Mouse (Mus musculus) intestine, embryonic 15.5 days (tissue): ENCODE measurements at regions not wholly inside any gene's neighbourhood (a gene's known extent, or its start where the extent isn't known, plus 50 kb on each side); places are given as distances from the start of the nearest gene placed in this dataset.

ENCODE experiments used
- ATAC-seq: fragments of 200-750 bp; cut with Nextera tagmentation; 2 replicates; pipeline ENCODE4 v1.8.0; 2017; ENCODE audit warnings: moderate TSS enrichment, moderate library complexity
- H3K27ac ChIP-seq: fragments of 300-500 bp; sonication (generic); 2 replicates; pipeline ENCODE4 v1.5.1; 2015; ENCODE audit warnings: mild to moderate bottlenecking, inconsistent platforms
- H3K27me3 ChIP-seq: fragments of 300-500 bp; sonication (generic); replicated peaks from 2 replicates; pipeline ENCODE4 v1.6.1; 2015; ENCODE audit warnings: inconsistent platforms
- H3K36me3 ChIP-seq: fragments of 300-500 bp; sonication (generic); 2 replicates; pipeline ENCODE4 v1.6.1; 2015; ENCODE audit warnings: inconsistent platforms
- H3K4me1 ChIP-seq: fragments of 300-500 bp; sonication (generic); replicated peaks from 2 replicates; pipeline ENCODE4 v1.6.1; 2015; ENCODE audit warnings: inconsistent platforms
- H3K4me2 ChIP-seq: fragments of 300-500 bp; sonication (generic); replicated peaks from 2 replicates; pipeline ENCODE4 v1.6.1; 2015; ENCODE audit warnings: mild to moderate bottlenecking, inconsistent platforms
- H3K4me3 ChIP-seq: fragments of 300-500 bp; sonication (generic); replicated peaks from 2 replicates; pipeline ENCODE4 v1.5.1; 2015; ENCODE audit warnings: inconsistent platforms
- H3K9ac ChIP-seq: fragments of 300-500 bp; sonication (generic); 2 replicates; pipeline ENCODE4 v1.6.1; 2015; ENCODE audit warnings: inconsistent platforms
- H3K9me3 ChIP-seq: fragments of 300-500 bp; sonication (generic); 2 replicates; pipeline ENCODE4 v1.6.1; 2016; ENCODE audit warnings: inconsistent platforms
- WGBS: fragments of 180-500 bp; shearing (Covaris S2); methylation state at CpG from one replicate; pipeline ENCODE4 v1.1.7; 2015; 5-methylcytosine and 5-hydroxymethylcytosine counted together

DNA sequence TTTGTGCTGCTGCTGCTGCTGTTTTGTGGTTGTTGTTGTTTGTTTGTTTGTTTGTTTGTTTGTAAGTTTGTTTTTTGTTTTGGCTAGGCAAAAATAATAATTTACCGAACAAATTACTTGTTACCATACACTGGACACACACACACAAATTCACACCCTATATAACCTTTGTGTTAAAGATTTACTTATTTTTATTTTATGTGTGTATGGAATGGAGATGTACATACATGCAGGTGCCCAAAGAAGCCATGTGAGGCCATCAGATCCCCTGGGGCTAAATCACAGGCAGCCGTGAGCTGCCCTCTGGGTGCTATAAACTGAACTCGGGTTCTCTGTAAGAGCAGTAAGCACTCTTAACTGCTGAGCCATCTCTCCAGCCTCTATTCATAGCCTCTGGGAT lies 56.0 kb downstream of the Pttg1 start:
- Histone ChIP-seq H3K9ac (no peak overlapping the region), H3K27me3 (no peaks in the 10 kb centered on the region), H3K4me2 (no peak overlapping the region), H3K4me1 (no peaks in the 10 kb centered on the region), H3K36me3 (no peaks in the 10 kb centered on the region), H3K4me3 (no peak overlapping the region), H3K9me3 (no peaks in the 10 kb centered on the region), H3K27ac (no peak overlapping the region)
- 84% methylated on average over 3 of the region's 3 CpGs for WGBS
- no peak for ATAC-seq

DNA sequence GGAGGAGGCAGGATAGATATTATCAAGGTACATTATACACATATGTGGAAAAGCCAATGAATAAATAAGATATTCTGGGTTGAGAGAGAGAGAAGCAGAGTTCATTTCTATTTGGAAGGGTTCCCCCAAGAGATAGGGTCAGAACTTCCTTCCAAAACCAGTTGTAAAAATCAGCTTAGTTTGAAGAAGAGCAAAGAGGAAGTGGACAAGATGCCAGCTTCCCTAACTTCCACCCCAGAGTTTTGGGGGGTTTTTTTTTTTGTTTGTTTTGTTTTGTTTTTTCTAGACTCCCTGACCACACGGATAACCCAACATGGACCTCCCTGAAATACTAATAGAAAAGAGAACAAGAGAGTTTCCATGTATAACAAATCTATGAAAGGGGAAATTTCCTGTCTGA lies 57.7 kb downstream of the Pttg1 start:
- no peaks in the 10 kb centered on the region for H3K4me1 ChIP-seq
- no peak for ATAC-seq
- WGBS = 82% methylated on average over 1 of the region's 1 CpGs

DNA sequence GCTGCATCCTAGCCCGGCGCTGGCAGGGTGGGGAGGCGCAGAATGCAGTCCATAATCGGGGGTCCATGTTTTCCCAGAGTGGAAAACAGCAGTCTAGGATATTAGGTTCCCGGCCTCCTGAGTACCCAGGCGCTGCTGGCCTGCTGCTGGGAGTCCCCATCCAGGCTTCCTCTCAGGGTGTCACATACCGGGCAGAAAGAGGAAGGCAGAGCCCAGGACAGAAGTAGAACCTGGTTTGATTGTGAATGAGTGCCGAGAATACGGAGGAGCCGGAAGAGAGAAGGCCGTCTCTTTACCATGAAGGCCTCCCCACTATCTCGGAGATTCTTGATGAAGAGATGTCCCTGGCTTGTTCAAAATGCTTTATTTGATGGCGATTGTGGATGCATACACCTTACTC lies 64.2 kb downstream of the Pttg1 start:
- no peak for ATAC-seq

More for the DNA sequence above, 57.7 kb downstream of the Pttg1 start:
- Histone ChIP-seq H3K9ac (no peak overlapping the region), H3K4me3 (no peak overlapping the region), H3K9me3 (no peaks in the 10 kb centered on the region), H3K4me2 (no peak overlapping the region), H3K27me3 (no peaks in the 10 kb centered on the region), H3K27ac (no peak overlapping the region), H3K36me3 (no peaks in the 10 kb centered on the region)

GRCm38 (mm10) chr11:43358390-43359291 lies 67.4 kb downstream of the Pttg1 start:
- H3K9ac ChIP-seq = no peak overlapping the region
- ATAC-seq = no peak
- no peak overlapping the region for H3K27ac ChIP-seq
- 60% methylated on average over 13 of the region's 13 CpGs for WGBS
- no peak overlapping the region for H3K4me2 ChIP-seq
- H3K4me1 ChIP-seq = no peaks in the 10 kb centered on the region
- no peaks in the 10 kb centered on the region for H3K9me3 ChIP-seq
- no peaks in the 10 kb centered on the region for H3K36me3 ChIP-seq
- no peak overlapping the region for H3K4me3 ChIP-seq
- H3K27me3 ChIP-seq = no peaks in the 10 kb centered on the region

More for the DNA sequence above, 64.2 kb downstream of the Pttg1 start:
- H3K4me3 ChIP-seq = no peak overlapping the region
- no peak overlapping the region for H3K9ac ChIP-seq
- no peak overlapping the region for H3K4me2 ChIP-seq
- no peaks in the 10 kb centered on the region for H3K36me3 ChIP-seq
- 73% methylated on average over 13 of the region's 13 CpGs for WGBS
- no peaks in the 10 kb centered on the region for H3K9me3 ChIP-seq
- no peaks in the 10 kb centered on the region for H3K4me1 ChIP-seq
- H3K27me3 ChIP-seq = no peaks in the 10 kb centered on the region
- H3K27ac ChIP-seq = no peak overlapping the region

DNA sequence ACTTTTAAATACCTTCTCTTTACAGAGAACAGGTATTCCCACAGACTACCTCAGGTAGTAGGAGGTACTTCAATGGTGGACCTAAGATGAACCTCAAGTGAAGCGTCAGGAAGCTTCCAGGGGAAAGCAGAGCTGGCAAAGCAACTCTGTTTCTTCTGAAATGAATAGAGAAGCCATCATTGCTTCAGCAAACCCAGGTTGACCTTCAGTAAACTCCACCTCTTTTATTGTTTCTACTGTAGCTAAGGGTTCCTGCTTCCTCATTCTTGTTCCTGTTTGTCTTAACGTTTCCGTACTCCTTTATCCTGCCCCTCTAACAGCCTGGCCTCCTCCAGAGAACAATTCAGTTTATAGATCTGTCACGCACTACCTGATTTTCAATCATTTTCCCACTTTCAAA lies 72.4 kb downstream of the Pttg1 start:
- WGBS = 73% methylated on average over 4 of the region's 4 CpGs
- H3K36me3 ChIP-seq = no peaks in the 10 kb centered on the region
- H3K4me1 ChIP-seq = no peaks in the 10 kb centered on the region
- H3K27ac ChIP-seq = no peak overlapping the region
- no peak overlapping the region for H3K4me3 ChIP-seq
- no peak for ATAC-seq
- H3K9ac ChIP-seq = no peak overlapping the region
- no peak overlapping the region for H3K4me2 ChIP-seq
- H3K9me3 ChIP-seq = no peaks in the 10 kb centered on the region
- no peaks in the 10 kb centered on the region for H3K27me3 ChIP-seq

DNA sequence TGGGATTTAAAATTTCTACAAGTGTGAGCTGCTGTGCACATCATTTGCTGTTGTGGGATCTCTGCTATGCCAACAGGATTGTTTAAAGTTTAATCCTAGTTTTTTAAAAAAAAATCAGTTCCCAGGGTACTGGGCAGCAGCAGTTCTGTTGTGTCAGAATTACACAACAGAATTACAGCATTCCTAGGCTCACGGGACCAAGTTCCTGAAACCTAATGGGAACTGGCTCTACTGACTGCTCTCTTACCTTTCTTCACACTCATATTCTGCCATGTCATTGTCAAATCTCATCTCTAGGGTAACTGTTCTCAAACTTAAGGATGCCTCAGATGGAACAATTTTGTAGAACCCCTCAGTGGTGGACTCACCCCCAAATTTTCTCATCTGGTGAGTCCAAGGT lies 73.0 kb downstream of the Pttg1 start:
- Histone ChIP-seq H3K9ac (no peak overlapping the region), H3K9me3 (no peaks in the 10 kb centered on the region), H3K4me2 (no peak overlapping the region), H3K4me3 (no peak overlapping the region), H3K27me3 (no peaks in the 10 kb centered on the region), H3K4me1 (no peaks in the 10 kb centered on the region), H3K27ac (no peak overlapping the region), H3K36me3 (no peaks in the 10 kb centered on the region)
- ATAC-seq = no peak
- 82% methylated on average over 1 of the region's 1 CpGs for WGBS

GRCm38 (mm10) chr11:43351818-43352217 lies 74.2 kb downstream of the Pttg1 start:
- H3K27me3 ChIP-seq = no peaks in the 10 kb centered on the region
- H3K4me3 ChIP-seq = no peak overlapping the region
- no peak overlapping the region for H3K9ac ChIP-seq
- 62% methylated on average over 2 of the region's 2 CpGs for WGBS
- ATAC-seq = no peak
- no peak overlapping the region for H3K27ac ChIP-seq
- H3K9me3 ChIP-seq = no peaks in the 10 kb centered on the region
- no peaks in the 10 kb centered on the region for H3K4me1 ChIP-seq
- no peaks in the 10 kb centered on the region for H3K36me3 ChIP-seq
- no peak overlapping the region for H3K4me2 ChIP-seq

- ATAC-seq = no peak; the same call in 1 of the 2 replicates
- 87% methylated on average over 2 of the region's 2 CpGs for WGBS
- Histone ChIP-seq H3K9me3 (no peaks in the 10 kb centered on the region), H3K27ac (no peak overlapping the region), H3K9ac (no peak overlapping the region), H3K27me3 (no peaks in the 10 kb centered on the region), H3K4me2 (no peak overlapping the region), H3K4me1 (no peaks in the 10 kb centered on the region), H3K36me3 (no peaks in the 10 kb centered on the region), H3K4me3 (no peak overlapping the region)
Measured at GRCm38 (mm10) chr11:43351348-43351747, 74.7 kb downstream of the Pttg1 start.

GRCm38 (mm10) chr11:43350242-43350641 lies 75.8 kb downstream of the Pttg1 start:
- Histone ChIP-seq H3K4me2 (no peak overlapping the region), H3K27ac (no peak overlapping the region), H3K9ac (no peak overlapping the region), H3K9me3 (no peaks in the 10 kb centered on the region), H3K4me3 (no peak overlapping the region), H3K4me1 (no peaks in the 10 kb centered on the region), H3K36me3 (no peaks in the 10 kb centered on the region), H3K27me3 (no peaks in the 10 kb centered on the region)
- 47% methylated on average over 3 of the region's 3 CpGs for WGBS
- no peak for ATAC-seq

DNA sequence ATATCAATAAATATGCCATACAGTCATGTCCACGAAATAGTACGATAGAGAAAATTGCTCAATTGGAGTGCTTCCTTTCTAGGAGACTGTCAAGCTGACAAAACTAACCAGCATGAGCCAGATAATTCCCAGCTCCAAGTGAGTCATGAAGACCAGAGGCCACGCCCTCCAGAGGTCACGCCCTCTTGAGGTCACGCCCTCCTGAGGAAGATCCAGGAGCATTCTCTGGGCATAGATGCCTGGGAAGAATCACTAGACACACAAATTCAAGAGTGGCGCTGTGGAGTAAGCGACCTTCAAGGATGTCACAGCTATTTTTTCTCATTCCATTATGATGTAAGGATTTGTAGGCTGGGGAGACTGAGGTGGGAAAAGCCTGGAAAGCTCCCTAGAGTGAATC lies 76.5 kb downstream of the Pttg1 start:
- Histone ChIP-seq H3K4me1 (0 out of 2 replicates have a peak, but pooled peaks cover 4% of the 10 kb centered on the region), H3K9me3 (no peaks in the 10 kb centered on the region), H3K4me3 (no peak overlapping the region), H3K27ac (no peak overlapping the region), H3K27me3 (no peaks in the 10 kb centered on the region), H3K36me3 (no peaks in the 10 kb centered on the region), H3K9ac (no peak overlapping the region), H3K4me2 (no peak overlapping the region)
- ATAC-seq = no peak
- 46% methylated on average over 7 of the region's 7 CpGs for WGBS

GRCm38 (mm10) chr11:43348571-43348970 lies 77.5 kb downstream of the Pttg1 start:
- H3K27me3 ChIP-seq = no peaks in the 10 kb centered on the region
- no peaks in the 10 kb centered on the region for H3K36me3 ChIP-seq
- H3K9ac ChIP-seq = no peak overlapping the region
- no peak overlapping the region for H3K4me3 ChIP-seq
- no peak overlapping the region for H3K4me2 ChIP-seq
- H3K4me1 ChIP-seq = 0 out of 2 replicates have a peak, but pooled peaks cover 7% of the 10 kb centered on the region
- no peak for ATAC-seq
- H3K27ac ChIP-seq = no peak overlapping the region
- WGBS = 21% methylated on average over 4 of the region's 4 CpGs
- H3K9me3 ChIP-seq = no peaks in the 10 kb centered on the region

DNA sequence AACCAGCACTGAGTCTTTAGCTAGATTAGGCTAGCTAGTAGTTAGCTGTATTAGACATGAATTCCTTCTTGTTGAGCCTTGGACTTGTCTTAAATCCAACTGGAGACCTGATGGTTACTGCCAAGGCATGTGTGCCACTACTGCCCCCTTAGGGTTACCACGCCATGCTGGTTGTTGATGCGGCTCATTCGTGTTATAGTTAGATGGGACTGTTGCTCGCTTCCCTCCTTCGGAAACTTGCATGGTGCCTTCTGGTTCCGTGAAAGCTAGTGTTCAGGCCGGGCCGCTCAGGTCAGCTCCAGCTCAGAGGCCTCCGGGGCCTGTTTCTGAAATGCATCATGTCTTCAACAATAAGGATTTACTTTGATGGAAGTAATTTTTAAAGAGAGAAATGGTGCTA lies 79.6 kb downstream of the Pttg1 start:
- ATAC-seq = no peak
- Histone ChIP-seq H3K4me2 (no peak overlapping the region), H3K4me3 (no peak overlapping the region), H3K27me3 (no peaks in the 10 kb centered on the region), H3K27ac (no peak overlapping the region), H3K9me3 (no peaks in the 10 kb centered on the region), H3K36me3 (no peaks in the 10 kb centered on the region), H3K4me1 (0 out of 2 replicates have a peak, but pooled peaks cover 7% of the 10 kb centered on the region), H3K9ac (no peak overlapping the region)
- 95% methylated on average over 9 of the region's 9 CpGs for WGBS
